Mouse (Mus musculus) neutrophil, adult 5-6 weeks (primary cell): Measurements from ENCODE around the gene Cadps. TPM values are rescaled to one million over a fixed set of nuclear protein-coding genes. Genes with fewer than 3 reads are reported as not detected.

Experiments
- ATAC-seq: fragments of 151-379, 151-347 bp; 2 replicates; pipeline ENCODE4 v1.8.0; 2017; ENCODE audit warnings: mild to moderate bottlenecking, moderate TSS enrichment; ENCODE audit not compliant: insufficient number of reproducible peaks, poor library complexity, low FRiP score, severe bottlenecking; ENCODE audit errors: extremely low read depth
- total RNA-seq: library from RNA; stranded (forward); fragments of 200-1000 nt; gene quantifications from 2 replicates; pipeline ENCODE4 v1.2.3, GENCODE M21; 2017

Gene Cadps
- total RNA-seq, 1 experiment from 2014 or later = not detected

DNA sequence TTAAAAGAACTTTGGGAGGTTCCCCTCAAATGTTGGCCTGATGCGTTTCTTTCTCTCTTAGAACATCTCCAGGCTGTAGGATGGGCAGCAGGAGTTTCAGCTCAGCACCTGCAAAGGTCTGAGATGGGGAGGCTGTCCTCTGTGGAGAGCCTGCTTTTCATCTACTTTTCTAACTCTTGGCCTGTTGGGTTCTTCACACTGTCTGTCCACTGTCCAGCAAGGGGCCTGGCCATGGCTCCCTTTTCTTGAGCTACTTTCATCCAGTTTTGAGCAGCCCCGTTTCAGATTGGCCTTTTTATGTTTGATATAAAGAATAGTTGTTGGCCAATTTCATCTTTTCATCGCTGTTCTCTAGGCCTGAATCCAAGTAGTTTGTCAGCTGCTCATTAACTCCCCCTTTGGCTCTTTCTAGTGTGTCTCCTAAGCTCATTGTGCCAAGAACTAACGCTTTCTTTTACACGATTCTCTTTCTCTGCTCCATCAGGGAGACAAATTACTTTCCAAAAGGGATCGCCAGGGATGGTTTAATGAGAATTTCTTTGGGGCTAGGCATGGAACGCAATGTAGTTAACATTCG, 485.4 kb downstream of the Cadps start:
- ATAC-seq = no peak

DNA sequence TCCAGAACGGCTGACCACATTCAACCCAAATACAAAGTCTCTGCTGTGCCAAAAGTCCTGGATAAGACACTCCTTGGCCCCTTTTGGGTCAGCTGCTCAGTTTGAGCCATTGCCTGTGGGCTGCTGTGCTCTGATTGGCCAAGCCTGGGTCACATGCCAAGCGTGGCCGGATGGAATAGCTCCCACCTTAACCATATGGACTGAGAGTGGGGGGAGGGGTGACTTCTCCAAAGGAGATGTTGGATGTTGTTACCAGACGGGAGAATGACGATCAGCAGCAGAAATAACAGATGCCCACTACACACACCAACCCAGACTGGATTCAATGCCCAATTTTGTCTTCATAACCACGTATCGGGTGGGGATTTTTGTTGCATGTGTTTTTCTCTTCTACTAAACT, 488.0 kb downstream of the Cadps start:
- ATAC-seq = no peak

DNA sequence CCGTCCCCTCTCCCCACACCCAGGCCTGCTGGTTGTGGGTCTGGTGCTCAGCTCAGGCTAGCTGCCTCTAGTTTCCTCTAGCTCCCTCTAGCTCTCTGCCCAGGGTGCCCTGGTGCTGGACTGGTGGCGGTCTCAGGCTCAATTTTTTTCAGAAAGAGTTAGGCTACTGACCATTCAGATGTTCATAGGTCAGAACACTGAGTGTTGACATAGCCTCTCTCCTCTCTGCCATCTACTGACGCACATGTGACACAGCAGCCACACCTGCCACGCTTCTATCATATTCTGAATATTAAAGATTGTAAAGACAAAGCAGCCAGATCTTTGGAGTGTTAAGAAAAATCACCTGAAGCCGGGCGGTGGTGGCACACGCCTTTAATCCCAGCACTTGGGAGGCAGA, 489.3 kb downstream of the Cadps start:
- ATAC-seq = no peak
